ENCODE assay signal across 12 mouse cellular contexts in the genomic region with DNA sequence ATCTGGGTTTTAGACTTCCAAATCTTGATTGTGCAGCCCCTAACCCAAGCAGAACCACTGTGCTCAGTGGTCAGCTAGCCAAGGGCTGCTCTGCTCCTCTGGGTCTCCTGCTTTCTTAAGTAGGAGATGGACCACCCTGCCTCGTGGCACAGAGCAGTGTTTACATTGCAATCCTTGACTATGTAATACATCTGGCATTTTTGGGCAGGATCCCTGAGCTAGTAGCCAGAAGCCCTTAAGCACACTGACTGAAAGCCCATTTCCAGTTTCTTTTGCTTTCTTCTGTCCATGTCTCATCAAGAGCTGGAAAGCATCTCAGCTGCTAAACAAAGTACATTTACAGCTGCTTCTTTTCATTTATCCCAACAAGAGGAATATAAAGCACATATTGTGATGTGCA. TPM values are rescaled to one million over a fixed set of nuclear protein-coding genes. Genes with fewer than 3 reads are reported as not detected.
DNase-seq lines count a peak whose midpoint lies in the region; ATAC-seq and TF ChIP-seq lines count a peak whose summit lies in the region.
"Had no signal": no experiment of that assay in that cellular context is flagged by ENCODE, and none has a peak within 500 bp of the region (broad histone marks: within the 10 kb centered on the region; RNA-seq: fewer than 3 reads in every experiment).

No protein-coding gene starts in this region.

- H3K4me1 ChIP-seq in kidney, embryonic 15.5 days = peaks cover 97% of the 10 kb centered on the region
- peaks cover 99% of the 10 kb centered on the region for H3K4me1 ChIP-seq in E14TG2a.4 (replicated peaks; ENCODE audit: low read depth, low read length)
- H3K4me1 ChIP-seq in forebrain, embryonic 13.5 days = peaks cover 95% of the 10 kb centered on the region
- peaks cover 85% of the 10 kb centered on the region for H3K4me1 ChIP-seq in limb, embryonic 14.5 days (ENCODE audit: control insufficient read depth, insufficient read depth, low read length)

- H3K27ac ChIP-seq in kidney, embryonic 15.5 days = 0 out of 2 replicates have a peak overlapping the region, but pooled peaks have one; percentile 32
- 0 out of 2 replicates have a peak overlapping the region, but pooled peaks have one; percentile 48 for H3K27ac ChIP-seq in forebrain, embryonic 13.5 days
- no peak overlapping the region; the same call in 1 of the 2 replicates for H3K27ac ChIP-seq in limb, embryonic 14.5 days (replicated peaks; ENCODE audit: low read depth, low read length)
- H3K27ac ChIP-seq: heart, embryonic 13.5 days had no signal

- DNase-seq in kidney, postnatal 25 days = no peak
- peak; percentile 36 for DNase-seq in limb, embryonic 14.5 days (ENCODE audit: low spot score)
- DNase-seq in layer of hippocampus, postnatal 25 days (ENCODE audit: extremely low spot score in 1 of 2, low spot score in 1 of 2) = no peak
- DNase-seq in cerebellum, postnatal 14 days = no peak
- no peak for DNase-seq in cerebellum, adult 9-10 months
- DNase-seq: kidney, postnatal 14 days; right cerebral cortex, adult 18-20 months; thymus, postnatal 25 days had no signal

- TF ChIP-seq POLR2A in limb, embryonic 14.5 days (IDR thresholded peaks at IDR 0.05; ENCODE audit: borderline replicate concordance, extremely low read depth, insufficient read depth, insufficient read length) = no peak

- H3K9me3 ChIP-seq in kidney, embryonic 15.5 days (replicated peaks) = no peaks in the 10 kb centered on the region
- no peaks in the 10 kb centered on the region for H3K9me3 ChIP-seq in E14TG2a.4 (ENCODE audit: low read length)
- H3K9me3 ChIP-seq in forebrain, embryonic 13.5 days (replicated peaks) = no peaks in the 10 kb centered on the region
- no peaks in the 10 kb centered on the region for H3K9me3 ChIP-seq in limb, embryonic 14.5 days (ENCODE audit: control insufficient read depth, low read length)
- H3K9me3 ChIP-seq: heart, embryonic 13.5 days had no signal

- ATAC-seq in kidney, embryonic 15.5 days (replicated peaks; ENCODE audit: low FRiP score) = no peak
- ATAC-seq in forebrain, embryonic 13.5 days = no peak
- no peak for ATAC-seq in limb, embryonic 14.5 days (ENCODE audit: low FRiP score, low read depth)

- H3K36me3 ChIP-seq in kidney, embryonic 15.5 days = peaks cover 19% of the 10 kb centered on the region
- peaks cover 88% of the 10 kb centered on the region for H3K36me3 ChIP-seq in E14TG2a.4 (ENCODE audit: insufficient read depth, low read length)
- peaks cover 4% of the 10 kb centered on the region; the same call in 1 of the 2 replicates for H3K36me3 ChIP-seq in forebrain, embryonic 13.5 days (ENCODE audit: poor library complexity, severe bottlenecking)
- H3K36me3 ChIP-seq in limb, embryonic 14.5 days (ENCODE audit: control insufficient read depth, insufficient read depth, low read length) = peaks cover 41% of the 10 kb centered on the region

- no peaks in the 10 kb centered on the region for H3K27me3 ChIP-seq in kidney, embryonic 15.5 days
- no peaks in the 10 kb centered on the region for H3K27me3 ChIP-seq in E14TG2a.4 (ENCODE audit: insufficient read depth, low read length)
- H3K27me3 ChIP-seq in forebrain, embryonic 13.5 days = peaks cover 44% of the 10 kb centered on the region
- H3K27me3 ChIP-seq in limb, embryonic 14.5 days (ENCODE audit: control insufficient read depth, insufficient read depth, low read length) = no peaks in the 10 kb centered on the region
- H3K27me3 ChIP-seq: heart, embryonic 13.5 days had no signal

- 23% methylated on average over 1 of the region's 1 CpGs for WGBS in kidney, embryonic 15.5 days
- 9% methylated on average over 1 of the region's 1 CpGs for WGBS in forebrain, embryonic 13.5 days
- 11% methylated on average over 1 of the region's 1 CpGs for WGBS in limb, embryonic 14.5 days

- TF ChIP-seq CTCF in E14TG2a.4 (conservative IDR thresholded peaks at IDR 0.05; ENCODE audit: low read length) = no peak

- H3K4me3 ChIP-seq in kidney, embryonic 15.5 days (replicated peaks) = no peak overlapping the region
- H3K4me3 ChIP-seq in E14TG2a.4 (replicated peaks; ENCODE audit: low read length) = peak overlapping the region; percentile 35; the same call in 1 of the 2 replicates
- no peak overlapping the region for H3K4me3 ChIP-seq in forebrain, embryonic 13.5 days
- H3K4me3 ChIP-seq in limb, embryonic 14.5 days (replicated peaks; ENCODE audit: low read length) = no peak overlapping the region
- H3K4me3 ChIP-seq: heart, embryonic 13.5 days had no signal

- no peak overlapping the region for H3K9ac ChIP-seq in kidney, embryonic 15.5 days
- no peak overlapping the region for H3K9ac ChIP-seq in forebrain, embryonic 13.5 days
- no peak overlapping the region for H3K9ac ChIP-seq in limb, embryonic 14.5 days (ENCODE audit: low read depth, low read length, severe bottlenecking)

- H3K4me2 ChIP-seq in kidney, embryonic 15.5 days = no peak overlapping the region
- peak overlapping the region; percentile 47 for H3K4me2 ChIP-seq in forebrain, embryonic 13.5 days
- H3K4me2 ChIP-seq in limb, embryonic 14.5 days (replicated peaks; ENCODE audit: low read depth, low read length, severe bottlenecking) = peak overlapping the region; percentile 34; the same call in 1 of the 2 replicates
- H3K4me2 ChIP-seq: heart, embryonic 13.5 days had no signal

RNA-seq across cellular contexts. Expression of gene Ptch1, which starts 17.0 kb away (rescaled TPM):
- polyA plus RNA-seq in kidney, embryonic 15.5 days (2015; fragmentation: Nextera tagmentation; extraction: Ambion mirVana) = 15.8 and 17.3 TPM in 2 replicates
- polyA plus RNA-seq in forebrain, embryonic 13.5 days (2015; fragmentation: Nextera tagmentation; extraction: Ambion mirVana) = 11.3 and 16.0 TPM in 2 replicates
- polyA plus RNA-seq in limb, embryonic 14.5 days (2012; rRNA removed) = 45.9 and 67.7 TPM in 2 replicates
- 31.0 and 36.6 TPM in 2 replicates for polyA plus RNA-seq in limb, embryonic 14.5 days (2014; fragmentation: Nextera tagmentation; extraction: Ambion mirVana)
- total RNA-seq in layer of hippocampus, postnatal 25 days (2021) = 10 to 100 TPM; 39.9 to 47.9 TPM

RNA-seq across cellular contexts. Expression of gene Fancc, which starts 59.4 kb away (rescaled TPM):
- polyA plus RNA-seq in kidney, embryonic 15.5 days (2015; fragmentation: Nextera tagmentation; extraction: Ambion mirVana) = 21.8 and 22.1 TPM in 2 replicates
- polyA plus RNA-seq in forebrain, embryonic 13.5 days (2015; fragmentation: Nextera tagmentation; extraction: Ambion mirVana) = 13.7 and 18.1 TPM in 2 replicates
- polyA plus RNA-seq in limb, embryonic 14.5 days (2012; rRNA removed) = 20.6 and 22.8 TPM in 2 replicates
- 20.5 and 20.6 TPM in 2 replicates for polyA plus RNA-seq in limb, embryonic 14.5 days (2014; fragmentation: Nextera tagmentation; extraction: Ambion mirVana)
- 1 to 10 TPM; 5.4 to 7.7 TPM for total RNA-seq in layer of hippocampus, postnatal 25 days (2021)
